Mouse (Mus musculus) hindbrain, embryonic 13.5 days (tissue): ENCODE results near the gene Cyth1. TPM values are rescaled to one million over a fixed set of nuclear protein-coding genes. Genes with fewer than 3 reads are reported as not detected.

Experiments
- ATAC-seq: fragments of 200-750 bp; cut with Nextera tagmentation; 2 replicates; pipeline ENCODE4 v1.8.0; 2017; ENCODE audit warnings: moderate TSS enrichment; ENCODE audit not compliant: low FRiP score
- H3K27ac ChIP-seq: fragments of 300-500 bp; sonication (generic); 2 replicates; pipeline ENCODE4 v1.5.1; 2015; ENCODE audit warnings: inconsistent platforms, mild to moderate bottlenecking, moderate library complexity
- H3K27me3 ChIP-seq: fragments of 300-500 bp; sonication (generic); 2 replicates; pipeline ENCODE4 v1.6.1; 2015; ENCODE audit warnings: mild to moderate bottlenecking, inconsistent platforms
- H3K36me3 ChIP-seq: fragments of 300-500 bp; sonication (generic); 2 replicates; pipeline ENCODE4 v1.6.1; 2015; ENCODE audit warnings: mild to moderate bottlenecking, inconsistent platforms
- H3K4me1 ChIP-seq: fragments of 300-500 bp; sonication (generic); replicated peaks from 2 replicates; pipeline ENCODE4 v1.6.1; 2015; ENCODE audit warnings: inconsistent platforms
- H3K4me2 ChIP-seq: fragments of 300-500 bp; sonication (generic); 2 replicates; pipeline ENCODE4 v1.6.1; 2015; ENCODE audit warnings: inconsistent platforms, mild to moderate bottlenecking, moderate library complexity
- H3K4me3 ChIP-seq: fragments of 300-500 bp; sonication (generic); 2 replicates; pipeline ENCODE4 v1.5.1; 2015; ENCODE audit warnings: mild to moderate bottlenecking, inconsistent platforms
- H3K9ac ChIP-seq: fragments of 300-500 bp; sonication (generic); 2 replicates; pipeline ENCODE4 v1.6.1; 2015; ENCODE audit warnings: mild to moderate bottlenecking, inconsistent platforms
- H3K9me3 ChIP-seq: fragments of 300-500 bp; sonication (generic); 2 replicates; pipeline ENCODE4 v1.6.1; 2016; ENCODE audit warnings: inconsistent platforms
- WGBS: fragments of 180-500 bp; shearing (Covaris S2); methylation state at CpG from one replicate; pipeline ENCODE4 v1.1.7; 2015; 5-methylcytosine and 5-hydroxymethylcytosine counted together
- polyA plus RNA-seq: library from polyadenylated mRNA; unstranded; fragments of >200 nt; fragmentation: Nextera tagmentation; extraction: Ambion mirVana; gene quantifications from 2 replicates; pipeline ENCODE4 v1.2.1, GENCODE M21; 2015

Gene Cyth1
- polyA plus RNA-seq, 1 experiment from 2014 or later: 24.0 TPM

DNA sequence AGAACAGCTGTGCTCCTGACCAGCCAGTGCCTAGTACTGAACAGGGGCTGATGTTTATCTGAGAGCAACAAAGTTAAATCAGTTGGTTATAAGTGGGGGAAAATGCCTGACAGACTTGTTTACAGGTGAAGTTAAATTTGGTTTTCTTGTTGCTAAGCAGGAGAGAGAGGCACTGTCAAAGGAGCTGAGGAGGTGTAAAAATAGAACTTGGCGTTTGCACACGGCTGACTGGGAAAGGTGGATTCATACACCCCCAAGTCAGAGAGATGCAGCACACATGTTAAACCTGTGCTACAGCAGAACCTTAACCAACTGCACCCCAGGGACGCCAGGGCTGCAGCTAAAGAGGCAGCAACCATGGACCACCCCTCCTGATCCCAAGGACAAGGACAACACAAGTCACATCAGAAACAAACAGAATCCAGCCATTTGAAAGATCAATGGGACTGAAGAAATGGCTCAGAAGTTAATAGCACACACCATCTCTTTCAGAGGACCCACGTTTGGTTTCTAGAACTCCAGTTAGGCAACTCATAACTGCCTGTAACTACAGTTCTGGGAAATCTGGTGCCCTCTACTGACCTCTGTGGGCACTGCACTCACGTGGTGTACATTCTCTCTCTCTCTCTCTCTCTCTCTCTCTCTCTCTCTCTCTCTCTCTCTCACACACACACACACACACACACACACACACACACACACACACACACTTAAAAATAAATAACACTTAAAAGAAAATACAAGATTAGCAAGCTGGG, 96.8 kb downstream of the Cyth1 start:
- Histone ChIP-seq H3K27ac (no peak overlapping the region), H3K27me3 (no peaks in the 10 kb centered on the region), H3K9ac (no peak overlapping the region), H3K4me3 (no peak overlapping the region), H3K4me2 (no peak overlapping the region), H3K4me1 (peaks cover 14% of the 10 kb centered on the region), H3K9me3 (0 out of 2 replicates have a peak, but pooled peaks cover 5% of the 10 kb centered on the region), H3K36me3 (no peaks in the 10 kb centered on the region)
- WGBS: 88% methylated on average over 5 of the region's 5 CpGs
- ATAC-seq: no peak

DNA sequence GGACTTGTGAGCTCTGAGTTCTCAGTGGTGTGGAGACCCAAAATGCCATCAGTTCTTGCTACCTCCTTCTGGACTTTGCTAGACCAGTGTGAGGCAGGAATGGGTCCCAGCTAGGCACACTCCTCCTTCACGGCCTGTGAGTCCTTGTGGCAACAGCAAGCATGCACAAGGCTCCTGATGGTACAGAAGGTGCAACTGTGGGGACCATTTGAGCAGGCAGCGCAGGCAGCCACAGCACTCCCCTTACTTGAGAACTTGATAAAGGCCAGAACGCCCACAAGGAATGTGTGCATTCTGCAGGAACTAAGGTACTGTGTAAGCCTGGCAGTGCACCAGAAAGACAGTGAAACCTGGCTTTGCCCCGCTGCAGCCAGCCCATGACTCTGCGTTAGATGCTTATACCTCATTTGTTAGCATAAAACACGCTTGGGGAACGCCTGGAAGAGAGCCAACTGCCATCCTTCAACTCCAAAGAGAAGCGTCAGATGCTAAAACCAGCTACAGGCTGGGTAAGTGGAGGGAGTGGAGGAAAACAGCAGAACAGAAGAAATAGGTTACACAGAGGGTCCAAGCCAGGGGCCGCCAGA, 98.2 kb downstream of the Cyth1 start:
- Histone ChIP-seq H3K36me3 (no peaks in the 10 kb centered on the region), H3K27ac (0 out of 2 replicates have a peak overlapping the region, but pooled peaks have one; percentile 52)
- no peak for ATAC-seq

DNA sequence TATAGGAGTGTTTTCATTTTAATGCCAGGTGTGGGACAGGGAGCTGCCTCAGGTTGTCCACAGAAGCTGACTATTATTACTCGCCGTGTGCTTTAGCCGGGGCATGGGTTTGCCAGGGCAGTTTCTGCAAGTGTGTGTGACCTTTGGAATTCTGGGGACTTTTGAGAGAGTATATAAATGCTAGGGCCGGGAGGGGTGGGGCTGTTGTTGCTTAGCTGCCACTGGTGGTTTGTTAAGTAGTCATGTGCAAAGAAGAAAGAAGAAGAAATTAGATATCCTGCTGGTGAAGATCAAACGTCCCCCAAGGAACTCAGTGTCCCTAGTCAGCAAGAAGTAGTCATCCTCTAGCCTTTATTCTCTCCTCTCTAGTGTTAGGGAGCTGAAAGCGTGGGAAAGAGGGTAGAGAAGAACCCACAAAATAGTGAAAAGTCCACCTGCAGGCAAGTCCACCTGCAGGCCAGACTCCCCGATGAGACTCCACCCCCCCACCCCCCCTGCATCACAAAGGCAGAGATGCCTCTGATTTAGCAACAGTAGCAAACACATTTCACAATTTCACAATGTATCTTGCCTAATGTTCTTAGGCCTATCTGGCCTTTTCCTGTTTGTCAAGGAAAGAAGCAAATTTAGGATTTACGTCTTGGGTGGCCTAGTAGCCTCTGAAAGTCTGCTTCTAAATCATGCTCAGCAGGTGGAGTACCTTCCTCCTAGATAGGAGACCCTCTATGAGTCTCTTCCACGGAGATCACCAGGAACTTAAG, 100.3 kb downstream of the Cyth1 start:
- no peak for ATAC-seq
- Histone ChIP-seq H3K27me3 (no peaks in the 10 kb centered on the region), H3K9ac (no peak overlapping the region), H3K4me1 (peaks cover 21% of the 10 kb centered on the region), H3K4me2 (no peak overlapping the region), H3K27ac (no peak overlapping the region), H3K9me3 (no peaks in the 10 kb centered on the region), H3K4me3 (no peak overlapping the region), H3K36me3 (no peaks in the 10 kb centered on the region)
- WGBS: 67% methylated on average over 9 of the region's 9 CpGs

More for the DNA sequence above, 98.2 kb downstream of the Cyth1 start:
- Histone ChIP-seq H3K4me1 (peaks cover 21% of the 10 kb centered on the region), H3K9ac (no peak overlapping the region), H3K4me3 (no peak overlapping the region), H3K9me3 (no peaks in the 10 kb centered on the region), H3K4me2 (no peak overlapping the region), H3K27me3 (no peaks in the 10 kb centered on the region)
- 68% methylated on average over 9 of the region's 9 CpGs for WGBS

DNA sequence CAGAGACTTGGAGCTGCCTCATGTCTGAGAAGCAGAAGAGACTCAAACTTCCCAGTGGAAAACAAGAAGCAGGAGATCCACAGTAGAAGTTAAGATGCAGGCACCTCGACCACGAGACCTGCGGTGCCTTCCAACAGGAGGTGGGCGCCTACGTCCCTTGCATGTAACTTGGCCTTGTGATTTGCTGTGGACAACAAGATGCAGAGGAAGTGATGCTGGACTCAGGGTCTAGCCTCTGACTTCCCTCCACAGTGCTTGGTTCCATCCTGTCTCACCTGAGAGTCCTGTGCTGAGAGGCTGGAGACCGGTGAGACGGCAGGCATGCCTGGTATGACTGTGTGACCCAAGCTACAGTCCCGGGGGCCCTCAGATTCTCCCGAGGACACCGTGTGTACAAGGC, 101.9 kb downstream of the Cyth1 start:
- Histone ChIP-seq H3K4me2 (no peak overlapping the region), H3K9ac (0 out of 2 replicates have a peak overlapping the region, but pooled peaks have one; percentile 35), H3K27ac (no peak overlapping the region), H3K4me1 (peaks cover 33% of the 10 kb centered on the region), H3K27me3 (no peaks in the 10 kb centered on the region), H3K9me3 (no peaks in the 10 kb centered on the region), H3K4me3 (no peak overlapping the region), H3K36me3 (no peaks in the 10 kb centered on the region)
- no peak for ATAC-seq
- WGBS: 96% methylated on average over 10 of the region's 10 CpGs

DNA sequence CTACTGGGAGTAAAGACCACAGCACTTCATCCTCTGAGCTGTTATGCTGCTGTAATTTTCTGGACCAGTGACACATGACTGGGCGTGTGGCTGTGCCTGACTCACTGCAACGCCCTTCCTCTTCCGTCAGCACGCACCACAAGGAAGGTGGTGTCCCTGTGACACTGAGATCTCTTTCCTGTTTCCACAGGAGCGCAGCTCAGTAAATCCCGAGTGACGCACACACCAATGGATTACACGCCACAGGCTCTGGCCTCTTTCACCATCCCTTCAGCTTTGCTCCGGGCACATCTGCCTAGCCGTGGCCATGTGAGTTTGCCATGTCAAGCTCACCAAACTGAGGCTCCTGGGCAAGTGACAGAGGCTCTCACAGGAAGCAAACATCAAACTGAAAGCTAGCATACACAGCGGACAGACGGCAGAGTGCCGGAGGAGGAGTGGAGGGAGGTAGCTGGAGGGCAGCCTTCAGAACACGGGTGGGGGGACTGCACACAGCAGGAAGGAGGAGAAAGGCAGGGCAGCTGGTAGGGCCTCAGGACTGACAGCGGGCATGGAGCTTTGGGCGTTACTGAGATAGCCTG, 102.5 kb downstream of the Cyth1 start:
- Histone ChIP-seq H3K4me2 (no peak overlapping the region), H3K4me1 (peaks cover 34% of the 10 kb centered on the region), H3K9ac (peak overlapping the region; percentile 35), H3K36me3 (no peaks in the 10 kb centered on the region), H3K27ac (peak overlapping the region; percentile 25; the same call in 1 of the 2 replicates), H3K9me3 (no peaks in the 10 kb centered on the region), H3K27me3 (no peaks in the 10 kb centered on the region), H3K4me3 (no peak overlapping the region)
- 78% methylated on average over 16 of the region's 16 CpGs for WGBS
- no peak for ATAC-seq

DNA sequence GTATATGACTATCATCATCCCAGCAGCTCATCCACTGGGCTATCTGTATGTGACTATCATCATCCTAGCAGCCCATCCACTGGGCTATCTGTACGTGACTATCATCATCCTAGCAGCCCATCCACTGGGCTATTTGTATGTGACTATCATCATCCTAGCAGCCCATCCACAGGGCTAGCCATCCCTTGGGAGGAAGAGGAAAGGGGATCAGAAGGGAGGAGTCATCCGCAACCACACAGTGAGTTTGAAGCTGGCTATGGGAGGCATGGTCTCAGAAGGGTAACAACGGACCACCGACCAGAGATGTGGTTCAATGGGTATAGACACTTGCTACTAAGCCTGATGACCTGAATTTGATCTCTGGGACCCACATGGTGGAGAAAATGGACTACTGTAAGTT, 103.3 kb downstream of the Cyth1 start:
- Histone ChIP-seq H3K27ac (no peak overlapping the region), H3K27me3 (no peaks in the 10 kb centered on the region), H3K4me3 (no peak overlapping the region), H3K9me3 (no peaks in the 10 kb centered on the region), H3K36me3 (no peaks in the 10 kb centered on the region), H3K4me2 (no peak overlapping the region), H3K4me1 (peaks cover 28% of the 10 kb centered on the region), H3K9ac (no peak overlapping the region)
- 88% methylated on average over 4 of the region's 4 CpGs for WGBS
- ATAC-seq: no peak

DNA sequence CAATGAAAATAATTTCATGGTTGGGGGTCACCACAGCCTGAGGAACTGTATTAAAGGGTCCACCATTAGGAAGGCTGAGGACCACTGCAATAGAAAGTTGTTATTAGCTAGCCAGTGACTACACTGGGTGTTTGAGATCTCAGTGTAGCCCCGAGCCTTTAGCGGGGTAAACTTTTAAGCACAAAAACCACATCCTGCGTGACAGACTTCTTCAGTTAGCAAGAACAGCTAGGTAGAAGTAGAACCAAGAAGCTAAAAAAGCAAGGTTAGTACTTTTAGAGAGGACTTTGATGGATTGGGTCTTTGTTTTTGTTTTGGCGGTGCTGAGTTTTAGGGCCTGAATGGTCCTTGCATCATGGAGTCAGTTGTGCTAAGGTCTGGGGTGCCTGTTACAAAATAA, 104.7 kb downstream of the Cyth1 start:
- Histone ChIP-seq H3K4me1 (peaks cover 22% of the 10 kb centered on the region), H3K4me2 (no peak overlapping the region), H3K27me3 (no peaks in the 10 kb centered on the region), H3K9me3 (peaks cover 3% of the 10 kb centered on the region; the same call in 1 of the 2 replicates), H3K27ac (no peak overlapping the region), H3K9ac (no peak overlapping the region), H3K36me3 (peaks cover 3% of the 10 kb centered on the region; the same call in 1 of the 2 replicates), H3K4me3 (no peak overlapping the region)
- ATAC-seq: no peak
- WGBS: 92% methylated on average over 4 of the region's 4 CpGs

DNA sequence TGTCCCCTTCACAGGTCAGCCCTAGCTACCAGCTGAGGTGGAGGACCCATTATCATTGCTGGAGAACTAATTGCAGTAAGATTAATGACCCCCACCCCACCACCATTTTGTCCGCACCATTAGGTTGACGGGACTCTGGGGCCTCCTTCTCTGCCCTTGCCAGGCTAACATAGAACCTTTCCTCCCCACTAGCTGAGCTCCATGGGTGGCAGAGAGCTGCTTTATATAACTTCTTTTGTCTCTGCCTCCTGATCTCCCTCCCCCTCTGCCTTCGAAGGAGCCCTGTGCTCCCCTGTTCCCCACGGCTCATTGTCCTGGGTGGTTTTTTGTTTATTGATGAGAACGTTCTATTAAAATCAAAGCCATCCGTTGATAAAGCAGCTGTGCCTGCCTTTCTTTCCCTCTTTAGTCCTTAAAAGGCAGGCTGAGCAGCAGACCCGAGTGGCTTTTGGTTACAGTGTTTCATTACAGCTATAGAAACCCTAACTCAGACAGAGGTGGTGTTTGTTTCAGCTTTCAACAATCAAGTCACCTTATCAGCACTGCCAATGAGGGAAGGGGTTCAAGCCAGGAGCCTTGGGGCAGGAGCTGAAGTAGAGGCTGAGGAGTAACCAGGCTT, 105.7 kb downstream of the Cyth1 start:
- H3K9ac ChIP-seq: peak overlapping the region; percentile 43
- 13% methylated on average over 7 of the region's 7 CpGs for WGBS
- no peak overlapping the region for H3K4me3 ChIP-seq
- no peak for ATAC-seq
- no peaks in the 10 kb centered on the region for H3K27me3 ChIP-seq
- peaks cover 22% of the 10 kb centered on the region for H3K4me1 ChIP-seq
- H3K9me3 ChIP-seq: peaks cover 8% of the 10 kb centered on the region; the same call in 1 of the 2 replicates
- H3K27ac ChIP-seq: peak overlapping the region; percentile 79
- H3K36me3 ChIP-seq: peaks cover 6% of the 10 kb centered on the region; the same call in 1 of the 2 replicates
- no peak overlapping the region for H3K4me2 ChIP-seq

DNA sequence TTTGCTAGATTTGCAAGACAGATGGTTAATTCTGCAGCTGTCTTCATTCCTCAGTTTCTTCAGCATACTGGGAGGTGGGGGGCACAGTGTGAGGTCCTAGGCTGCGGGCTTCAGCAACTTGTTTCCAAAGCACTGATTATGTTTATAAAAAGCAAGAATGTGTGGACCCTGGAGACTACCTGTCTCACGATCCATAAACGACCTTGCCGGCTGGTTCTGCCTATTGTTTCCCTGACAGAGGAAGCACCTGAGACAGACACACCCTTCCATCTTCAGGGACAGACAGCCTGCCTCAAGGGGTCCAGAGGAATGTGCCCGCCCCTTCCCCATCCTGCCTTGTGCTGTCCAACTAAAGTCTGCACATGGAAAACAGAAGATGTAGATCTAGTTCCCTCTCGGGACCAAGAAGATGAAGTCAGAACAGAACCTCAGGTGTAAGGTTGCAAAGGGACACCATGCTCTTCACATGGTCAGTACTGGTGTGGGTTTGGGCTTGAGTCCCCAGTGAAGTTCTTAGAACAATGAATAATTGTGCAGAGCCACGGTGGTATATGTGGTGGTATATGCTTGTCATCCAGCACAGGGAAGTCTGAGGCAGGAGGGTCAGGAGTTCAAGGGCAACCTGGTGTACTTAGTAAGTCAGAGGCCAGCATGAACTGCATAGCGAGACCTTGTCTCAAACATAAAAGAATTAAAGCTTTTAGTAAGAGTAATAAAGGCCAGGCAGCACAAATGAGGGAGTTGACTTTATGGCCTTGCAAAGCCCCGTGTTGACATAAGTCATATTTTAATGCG, 107.4 kb downstream of the Cyth1 start:
- Histone ChIP-seq H3K27me3 (no peaks in the 10 kb centered on the region), H3K36me3 (peaks cover 6% of the 10 kb centered on the region; the same call in 1 of the 2 replicates), H3K27ac (no peak overlapping the region), H3K4me1 (peaks cover 25% of the 10 kb centered on the region), H3K9me3 (peaks cover 8% of the 10 kb centered on the region; the same call in 1 of the 2 replicates), H3K4me3 (no peak overlapping the region), H3K4me2 (no peak overlapping the region), H3K9ac (no peak overlapping the region)
- no peak for ATAC-seq
- 77% methylated on average over 10 of the region's 10 CpGs for WGBS

DNA sequence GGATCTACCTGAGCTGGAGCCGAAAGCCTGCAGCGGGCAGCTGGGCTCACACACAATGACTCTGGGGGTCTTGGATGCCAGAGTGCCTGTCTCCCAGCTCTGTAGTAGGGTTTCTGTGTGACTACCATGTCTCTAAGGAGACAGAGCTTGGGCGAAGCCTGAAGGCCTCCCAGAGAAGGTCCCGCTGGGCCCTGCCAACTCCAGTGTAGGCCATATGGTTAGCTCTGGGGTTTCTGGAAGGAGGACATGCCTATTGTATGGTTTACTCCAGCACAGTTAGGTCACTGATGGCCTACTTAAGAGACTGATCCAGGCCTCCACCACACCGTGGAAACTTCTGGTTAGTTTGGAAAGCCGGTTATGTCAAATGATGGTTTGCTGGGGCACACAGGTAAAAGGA, 110.0 kb downstream of the Cyth1 start:
- Histone ChIP-seq H3K9me3 (peaks cover 8% of the 10 kb centered on the region; the same call in 1 of the 2 replicates), H3K36me3 (peaks cover 6% of the 10 kb centered on the region; the same call in 1 of the 2 replicates), H3K4me3 (no peak overlapping the region), H3K4me2 (no peak overlapping the region), H3K4me1 (peaks cover 31% of the 10 kb centered on the region), H3K27me3 (no peaks in the 10 kb centered on the region), H3K9ac (no peak overlapping the region), H3K27ac (no peak overlapping the region)
- ATAC-seq: no peak
- 95% methylated on average over 6 of the region's 6 CpGs for WGBS

DNA sequence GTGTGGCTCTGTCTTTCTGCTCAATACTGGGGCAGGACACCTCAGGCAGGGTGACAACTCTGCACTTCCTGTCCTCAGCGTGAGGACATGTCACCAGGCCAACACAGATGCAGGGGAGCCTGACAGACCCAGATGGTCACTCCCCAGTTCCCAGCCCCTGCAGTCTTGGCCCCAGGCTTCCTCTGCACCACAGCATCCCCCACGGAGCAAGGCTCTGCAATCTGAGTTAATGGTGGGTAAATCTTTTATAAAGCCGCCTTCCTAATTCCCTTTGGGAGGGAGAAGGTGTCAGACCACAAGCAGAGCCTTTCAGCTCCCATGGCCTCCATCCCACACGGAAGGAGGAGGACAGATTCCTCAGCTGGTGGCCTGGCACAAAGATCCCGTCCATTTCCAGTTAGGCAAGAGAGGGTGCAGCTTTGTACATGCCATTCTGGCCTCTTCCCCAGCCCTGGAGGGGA, 112.2 kb downstream of the Cyth1 start:
- ATAC-seq: no peak
- WGBS: 30% methylated on average over 5 of the region's 5 CpGs
- Histone ChIP-seq H3K4me2 (no peak overlapping the region), H3K36me3 (peaks cover 6% of the 10 kb centered on the region; the same call in 1 of the 2 replicates), H3K9ac (no peak overlapping the region), H3K4me1 (peaks cover 32% of the 10 kb centered on the region), H3K4me3 (no peak overlapping the region), H3K27ac (no peak overlapping the region), H3K9me3 (peaks cover 8% of the 10 kb centered on the region; the same call in 1 of the 2 replicates), H3K27me3 (no peaks in the 10 kb centered on the region)
